Mouse (Mus musculus): ENCODE measurements around the gene Mrgbp.
A peak's percentile ranks its signal among the peaks of the same experiment; 100 is the strongest.

GRCm38 (mm10) chr2:180578686-180579085 lies 2.4 kb upstream of the Mrgbp start:
- TF ChIP-seq CTCF (IDR thresholded peaks at IDR 0.05; ENCODE audit: extremely low read depth, insufficient read depth, insufficient read length, insufficient replicate concordance) (peak; percentile 95), POLR2A (IDR thresholded peaks at IDR 0.05; ENCODE audit: low read depth, low read length) (no peak)
